Mouse (Mus musculus): ENCODE results near the gene Nmnat2.

DNA sequence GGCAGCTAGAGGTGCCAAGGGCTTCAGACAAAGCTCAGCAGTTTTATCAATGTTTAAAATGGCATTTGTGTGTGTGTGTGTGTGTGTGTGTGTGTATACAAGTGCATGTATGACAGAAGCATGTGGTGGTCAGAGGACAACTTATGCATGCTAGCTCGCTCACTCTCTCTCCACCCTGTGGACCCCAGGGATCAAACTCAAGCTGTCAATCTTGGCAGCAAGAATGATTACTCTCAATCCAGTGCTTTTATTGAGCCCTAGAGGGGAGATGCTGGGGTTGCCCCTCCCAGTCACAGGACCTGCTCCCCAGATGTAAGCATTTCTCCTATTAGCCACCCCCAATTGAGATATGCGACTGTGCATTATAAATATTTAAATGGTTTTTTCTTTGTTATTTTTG is 11.9 kb downstream of the Nmnat2 start:
- no peak for TF ChIP-seq POLR2A (IDR thresholded peaks at IDR 0.05; ENCODE audit: control insufficient read depth, low read depth, low read length)
- TF ChIP-seq CTCF (IDR thresholded peaks at IDR 0.05; ENCODE audit: control insufficient read depth, insufficient read depth, insufficient replicate concordance, low read depth, low read length): no peak

All from testis, adult 2 months (tissue).